Mouse (Mus musculus): ENCODE measurements around the gene Dusp5.

DNA sequence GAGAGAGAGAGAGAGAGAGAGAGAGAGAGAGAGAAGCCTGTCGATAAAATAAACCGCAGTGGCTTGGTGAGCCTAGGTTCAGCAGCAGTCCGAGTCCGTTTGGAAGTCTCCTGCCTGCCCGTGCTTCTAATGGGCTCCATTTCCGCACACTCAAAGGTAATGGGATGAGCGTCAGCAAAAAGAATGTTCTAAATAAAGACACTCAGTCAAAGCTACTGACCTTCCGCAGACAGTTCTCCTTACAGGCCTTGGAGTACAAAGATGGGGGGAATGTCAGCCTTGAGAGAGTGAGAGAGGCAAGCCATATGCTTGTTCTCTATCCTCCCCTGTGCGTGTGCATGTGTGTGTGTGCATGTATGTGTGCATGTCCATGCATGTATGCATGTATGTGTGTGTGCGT lies 23.2 kb upstream of the Dusp5 start:
- TF ChIP-seq CTCF (IDR thresholded peaks at IDR 0.05; ENCODE audit: extremely low read depth, insufficient read depth, insufficient read length, insufficient replicate concordance) (no peak), POLR2A (IDR thresholded peaks at IDR 0.05; ENCODE audit: low read depth, low read length) (no peak)
